Mouse (Mus musculus) left cerebral cortex, postnatal 10 days (tissue): ENCODE data around the gene Gm13089. TPM values are rescaled to one million over a fixed set of nuclear protein-coding genes. Genes with fewer than 3 reads are reported as not detected.
"Not testable (repeated sequence)": the region's sequence is repeated elsewhere in the genome, so short reads cannot be mapped to it uniquely, and the experiment has no call there.

Source experiments
- DNase-seq, 2 experiments: peaks; one replicate each; pipeline ENCODE4 v3.0.0; 2021 to 2022; ENCODE audit warnings: low spot score in 2 of 2, mixed read lengths in 1 of 2; ENCODE audit errors: extremely low spot score in 1 of 2
- intact Hi-C: fragments of 180-260 bp; cut with DNase I; formaldehyde crosslinking; loops from one replicate; pipeline ENCODE4 v1.15.1; 2025
- total RNA-seq, 2 experiments: library from RNA; stranded (reverse); gene quantifications; 2 replicates each; pipeline ENCODE4 v1.2.3; 2021

Gm13089 gene
- not detected for total RNA-seq

GRCm38 (mm10) chr4:143702611-143703010 lies at the start of gene Gm13089:
TSS of gene Gm13089 (minus strand) at chr4:143702711.
- no peak for DNase-seq
- intact Hi-C loops = no loop called here

- no peak for DNase-seq
- intact Hi-C loops = no loop called here
Observed at GRCm38 (mm10) chr4:143719155-143719554, 16.6 kb upstream of the Gm13089 start, which contains the start of gene Gm13078. TSS of gene Gm13078 (plus strand) at chr4:143719455.

- DNase-seq, intact Hi-C loops: not testable (repeated sequence)
Observed at GRCm38 (mm10) chr4:143657146-143657545, 45.4 kb downstream of the Gm13089 start, which contains the start of gene Gm13088. TSS of gene Gm13088 (minus strand) at chr4:143657246.

Other genes starting within 250 kb of the Gm13089 start
- not detected for gene Gm13043, start 191.4 kb downstream of the Gm13089 start, total RNA-seq
- gene Gm13040, start 166.8 kb downstream of the Gm13089 start, total RNA-seq = not detected
- gene BC080695, start 151.0 kb downstream of the Gm13089 start, total RNA-seq = not detected
- not detected for gene Gm13057, start 151.0 kb downstream of the Gm13089 start, total RNA-seq
- gene Gm13083, start 87.7 kb downstream of the Gm13089 start, total RNA-seq = not detected
- gene Gm13088, start 45.5 kb downstream of the Gm13089 start, total RNA-seq = not detected
- gene Gm13078, start 16.7 kb upstream of the Gm13089 start, total RNA-seq = not detected
- gene Gm13023, start 86.6 kb upstream of the Gm13089 start, total RNA-seq = not detected
- gene Gm13084, start 113.4 kb upstream of the Gm13089 start, total RNA-seq = not detected
- gene Gm13103, start 143.8 kb upstream of the Gm13089 start, total RNA-seq = not detected
- not detected for gene Pramef6, start 197.7 kb upstream of the Gm13089 start, total RNA-seq
- not detected for gene Pramef25, start 248.3 kb upstream of the Gm13089 start, total RNA-seq